Mouse (Mus musculus) CH12.LX (cell line): ENCODE results near the gene Myl12a.

Experiments
- CHD1 ChIP-seq: IDR thresholded peaks from 2 replicates; pipeline ENCODE4 v1.6.1; 2012; ENCODE audit warnings: low read depth, low read length, improper control_type of control experiment, inconsistent platforms
- CTCF ChIP-seq, 2 experiments: IDR thresholded peaks in 1 of 2; conservative IDR thresholded peaks in 1 of 2; 2 replicates each; pipeline ENCODE4 v1.5.1; 2011 to 2012; ENCODE audit warnings: low read depth in 2 of 2, low read length in 2 of 2, improper control_type of control experiment in 1 of 2, inconsistent platforms in 1 of 2, mild to moderate bottlenecking in 1 of 2, moderate library complexity in 1 of 2
- E2F4 ChIP-seq: IDR thresholded peaks from 2 replicates; pipeline ENCODE4 v1.6.1; 2011; ENCODE audit warnings: low read depth, low read length, improper control_type of control experiment; ENCODE audit not compliant: insufficient replicate concordance
- ELF1 ChIP-seq: IDR thresholded peaks from 2 replicates; pipeline ENCODE4 v1.6.1; 2014; ENCODE audit warnings: low read depth, mild to moderate bottlenecking, inconsistent platforms, low read length, improper control_type of control experiment
- GABPA ChIP-seq: IDR thresholded peaks from 2 replicates; pipeline ENCODE4 v1.6.1; 2012; ENCODE audit warnings: low read depth, low read length, improper control_type of control experiment, inconsistent platforms; ENCODE audit not compliant: insufficient replicate concordance
- HCFC1 ChIP-seq: IDR thresholded peaks from 2 replicates; pipeline ENCODE4 v1.6.1; 2012; ENCODE audit warnings: low read depth, mild to moderate bottlenecking, inconsistent platforms, low read length, improper control_type of control experiment
- IRF4 ChIP-seq: IDR thresholded peaks from 2 replicates; pipeline ENCODE4 v1.6.1; 2014; ENCODE audit warnings: low read depth, mild to moderate bottlenecking, inconsistent platforms, low read length, improper control_type of control experiment
- JUN ChIP-seq: IDR thresholded peaks from 2 replicates; pipeline ENCODE4 v1.6.1; 2011; ENCODE audit warnings: low read depth, mild to moderate bottlenecking, low read length, improper control_type of control experiment, moderate library complexity; ENCODE audit not compliant: insufficient read depth
- POLR2A ChIP-seq: IDR thresholded peaks from 2 replicates; pipeline ENCODE4 v1.6.1; 2011; ENCODE audit warnings: low read depth, mild to moderate bottlenecking, improper control_type of control experiment, low read length
- ZNF384 ChIP-seq: IDR thresholded peaks from 2 replicates; pipeline ENCODE4 v1.6.1; 2012; ENCODE audit warnings: low read depth, low read length, improper control_type of control experiment, inconsistent platforms

GRCm38 (mm10) chr17:71027186-71027585, 24.5 kb upstream of the Myl12a start:
- TF ChIP-seq CTCF (conservative IDR thresholded peaks at IDR 0.05 in 1 of 2, IDR thresholded peaks at IDR 0.05 in 1 of 2; ENCODE audit: low read depth in 2 of 2, low read length in 2 of 2): no peak
- TF ChIP-seq E2F4: no peak
- TF ChIP-seq GABPA: no peak
- TF ChIP-seq ZNF384: no peak
- no peak for TF ChIP-seq HCFC1
- no peak for TF ChIP-seq CHD1
- TF ChIP-seq IRF4: no peak
- TF ChIP-seq JUN: no peak
- TF ChIP-seq ELF1: no peak
- TF ChIP-seq POLR2A: no peak
